Mouse (Mus musculus): ENCODE results near the gene Sptan1. TPM values are rescaled to one million over a fixed set of nuclear protein-coding genes. Genes with fewer than 3 reads are reported as not detected.

The Sptan1 gene
- total RNA-seq, 1 experiment from 2014 or later: 326 TPM

DNA sequence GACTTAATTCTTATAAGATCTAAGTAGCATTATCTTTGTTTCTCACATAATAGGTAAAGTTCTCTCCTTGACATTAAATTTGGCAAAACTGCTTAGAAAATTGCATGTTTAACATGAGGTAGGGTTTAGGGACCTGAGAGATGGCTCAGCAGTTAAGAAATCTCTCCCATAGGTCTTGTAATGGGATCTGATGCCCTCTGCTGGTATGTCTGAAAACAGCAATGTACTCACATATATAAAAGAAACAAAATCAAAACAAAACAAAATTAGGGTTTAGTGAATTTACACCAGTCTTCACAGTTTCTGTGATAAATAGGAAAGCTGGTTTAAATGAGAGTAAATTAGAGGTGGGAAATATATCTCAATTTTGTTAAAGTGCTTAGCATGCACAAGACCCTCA lies 11.9 kb downstream of the Sptan1 start:
- peak; percentile 73; the same call in 1 of the 2 replicates for ATAC-seq (replicated peaks; ENCODE audit: insufficient number of reproducible peaks, low FRiP score, low TSS enrichment, poor library complexity, severe bottlenecking)

DNA sequence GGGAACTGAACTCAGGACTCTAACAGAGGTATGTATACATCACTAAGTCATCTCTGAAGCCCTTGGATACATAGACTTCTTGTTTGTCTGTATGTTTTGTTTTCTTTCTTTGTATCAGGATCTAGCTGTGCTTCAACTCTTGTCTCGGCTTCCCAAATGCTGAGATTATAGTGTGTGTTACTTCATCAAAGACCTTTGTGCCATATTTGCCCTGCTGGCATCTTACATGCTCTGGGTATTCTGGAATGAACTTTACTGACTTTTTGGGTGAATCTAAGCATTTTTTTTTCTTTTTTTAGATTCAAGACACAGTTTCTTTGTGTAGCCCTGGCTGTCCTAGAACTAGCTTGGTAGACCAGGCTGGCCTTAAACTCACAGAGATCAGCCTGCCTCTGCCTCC lies 15.3 kb downstream of the Sptan1 start:
- ATAC-seq (replicated peaks; ENCODE audit: insufficient number of reproducible peaks, low FRiP score, low TSS enrichment, poor library complexity, severe bottlenecking): no peak

DNA sequence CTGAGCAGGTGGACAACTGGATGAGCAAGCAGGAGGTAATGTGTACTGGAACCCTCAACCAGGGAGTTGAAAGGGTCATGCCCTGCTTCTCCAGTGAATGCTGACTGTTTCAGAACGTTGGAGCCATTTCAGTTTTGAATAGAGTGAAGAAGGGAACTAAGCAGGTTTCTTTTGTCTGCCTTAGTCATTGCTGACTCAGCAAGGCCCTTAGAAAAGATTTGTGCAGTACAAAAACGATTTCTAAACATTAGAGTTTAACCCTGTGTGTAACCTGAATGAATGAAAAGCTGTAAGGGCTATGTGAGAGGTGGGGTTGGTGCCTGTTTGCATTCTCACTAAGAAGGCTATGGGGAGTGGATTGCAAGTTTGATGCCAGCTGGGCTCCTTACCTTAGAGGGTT lies 26.6 kb downstream of the Sptan1 start:
- no peak for ATAC-seq (replicated peaks; ENCODE audit: insufficient number of reproducible peaks, low FRiP score, low TSS enrichment, poor library complexity, severe bottlenecking)

DNA sequence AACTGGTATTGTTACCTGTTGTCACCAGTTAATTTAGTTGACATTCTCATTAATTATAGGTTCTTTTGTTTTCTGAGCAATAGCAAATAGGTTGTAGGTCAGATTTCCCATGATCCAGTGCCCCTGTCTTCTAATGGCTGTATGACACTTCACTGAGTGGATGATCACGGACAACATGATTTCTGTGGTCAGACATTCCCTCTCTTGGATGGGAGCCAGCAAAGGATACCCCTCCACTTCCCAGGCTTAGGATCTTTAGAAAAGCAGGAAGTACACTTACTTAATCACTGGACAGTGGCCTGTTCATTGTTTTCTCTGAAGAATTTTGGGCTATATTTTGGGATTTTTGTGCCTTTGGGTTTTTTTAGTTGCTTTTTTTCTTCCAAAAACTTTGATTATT lies 43.7 kb downstream of the Sptan1 start:
- ATAC-seq (replicated peaks; ENCODE audit: insufficient number of reproducible peaks, low FRiP score, low TSS enrichment, poor library complexity, severe bottlenecking): no peak

DNA sequence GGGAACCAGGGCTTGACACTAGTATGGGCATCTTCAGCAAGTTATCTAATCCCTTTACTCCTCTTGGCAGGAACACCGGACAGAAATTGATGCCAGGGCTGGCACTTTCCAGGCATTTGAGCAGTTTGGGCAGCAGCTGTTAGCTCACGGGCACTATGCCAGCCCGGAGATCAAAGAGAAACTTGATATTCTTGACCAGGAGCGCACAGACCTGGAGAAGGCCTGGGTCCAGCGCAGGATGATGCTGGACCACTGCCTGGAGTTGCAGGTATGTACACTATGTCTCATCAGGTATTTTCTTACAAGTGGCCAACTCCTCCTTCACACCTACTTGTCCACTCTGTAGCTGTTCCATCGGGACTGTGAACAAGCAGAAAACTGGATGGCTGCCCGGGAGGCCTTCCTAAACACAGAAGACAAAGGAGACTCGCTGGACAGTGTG lies 45.5 kb downstream of the Sptan1 start:
- ATAC-seq (replicated peaks; ENCODE audit: insufficient number of reproducible peaks, low FRiP score, low TSS enrichment, poor library complexity, severe bottlenecking): no peak

DNA sequence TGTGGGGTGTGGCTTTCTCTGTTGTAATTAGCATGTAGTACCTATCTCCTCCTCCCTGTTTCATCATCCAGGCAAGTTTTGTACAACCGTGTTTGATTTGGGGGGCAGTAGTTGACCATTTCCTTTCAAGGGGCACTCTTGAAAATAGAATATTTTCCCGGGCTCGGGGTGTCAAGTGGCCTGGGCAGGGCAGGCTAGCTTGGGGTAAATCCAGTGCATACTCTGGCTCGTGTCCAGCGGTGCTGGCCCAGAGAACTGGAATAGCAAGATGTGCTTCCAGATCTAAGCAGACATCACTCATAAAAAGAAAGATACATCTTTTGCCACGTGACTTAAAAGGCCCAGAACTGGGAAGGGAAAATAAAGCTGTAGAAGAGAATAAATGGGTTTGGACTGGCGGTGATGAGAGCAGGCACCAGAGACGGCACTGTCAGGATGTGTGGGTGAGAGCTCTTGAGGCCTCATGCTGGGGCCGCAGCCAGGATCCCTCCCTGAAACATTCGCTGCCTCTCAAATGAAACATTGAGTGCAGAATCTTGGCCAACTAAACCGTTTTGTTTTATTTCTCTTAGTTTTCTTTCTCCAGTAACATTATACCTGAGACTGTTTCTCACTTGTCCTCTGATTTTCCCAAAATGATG lies 49.1 kb downstream of the Sptan1 start:
- no peak for ATAC-seq (replicated peaks; ENCODE audit: insufficient number of reproducible peaks, low FRiP score, low TSS enrichment, poor library complexity, severe bottlenecking)

DNA sequence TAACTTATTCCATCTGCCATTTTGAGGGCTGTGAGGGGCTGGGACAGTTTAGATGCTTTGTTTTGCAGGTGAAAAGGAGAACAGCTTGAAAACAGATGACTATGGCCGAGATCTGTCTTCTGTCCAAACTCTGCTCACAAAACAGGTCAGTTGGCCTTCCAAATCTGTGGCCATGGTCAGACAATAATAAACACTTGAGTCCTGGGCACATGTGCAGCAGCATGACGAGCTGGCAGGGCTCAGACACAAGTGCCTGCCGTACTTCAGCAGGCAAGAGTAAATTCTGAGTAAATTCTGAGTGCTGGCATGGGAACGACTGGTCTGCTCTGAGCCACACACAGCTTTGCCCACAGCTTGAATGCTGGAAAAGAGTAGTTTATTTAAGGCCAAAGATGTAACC lies 60.1 kb downstream of the Sptan1 start:
- ATAC-seq (replicated peaks; ENCODE audit: insufficient number of reproducible peaks, low FRiP score, low TSS enrichment, poor library complexity, severe bottlenecking): no peak

DNA sequence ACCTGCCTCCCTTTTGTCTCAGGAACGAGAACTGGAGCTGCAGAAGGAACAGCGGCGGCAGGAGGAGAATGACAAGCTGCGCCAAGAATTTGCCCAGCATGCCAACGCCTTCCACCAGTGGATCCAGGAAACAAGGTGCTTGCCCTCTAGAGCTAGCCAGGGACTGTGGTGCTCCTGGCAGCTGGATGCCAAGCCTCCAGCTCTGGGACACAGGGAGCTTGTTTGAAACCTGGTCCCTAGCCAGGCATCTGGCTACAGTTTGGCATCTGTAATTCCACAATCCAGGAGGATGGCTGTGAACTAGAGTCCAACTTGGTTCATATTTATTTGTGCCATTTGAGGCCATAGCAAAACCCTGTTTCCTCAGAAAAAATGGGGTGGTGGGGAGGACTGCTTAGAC lies 61.6 kb downstream of the Sptan1 start:
- no peak for ATAC-seq (replicated peaks; ENCODE audit: insufficient number of reproducible peaks, low FRiP score, low TSS enrichment, poor library complexity, severe bottlenecking)

DNA sequence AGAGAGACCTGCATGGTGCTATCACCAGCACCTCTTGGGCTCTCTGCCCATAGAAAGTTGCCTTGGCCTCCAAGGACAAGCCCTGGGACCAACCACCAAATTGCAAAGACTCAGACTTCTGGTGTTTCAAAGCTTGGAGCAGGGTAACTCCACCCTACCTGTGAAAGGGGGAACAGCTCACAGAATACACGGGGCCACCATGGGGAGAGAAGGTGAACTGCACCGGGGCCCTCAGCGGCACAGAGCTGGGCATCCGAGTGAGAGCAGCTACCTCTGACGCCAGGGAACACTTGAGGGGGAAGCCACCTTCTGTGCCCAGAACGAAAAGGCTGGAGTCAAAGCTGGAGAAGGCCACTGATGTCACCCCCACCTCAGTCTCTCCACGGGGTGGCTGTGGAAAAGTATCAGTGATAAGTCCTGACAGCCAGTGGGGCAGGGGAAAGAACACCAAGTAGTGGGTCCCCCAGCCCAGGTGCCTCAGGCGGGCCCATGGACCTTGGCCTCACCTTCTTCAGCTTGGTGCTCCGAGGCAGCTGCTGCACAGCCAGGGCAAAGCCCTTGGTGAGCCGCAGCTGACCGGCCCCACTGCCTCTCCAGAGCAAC lies 67.0 kb downstream of the Sptan1 start:
- ATAC-seq (replicated peaks; ENCODE audit: insufficient number of reproducible peaks, low FRiP score, low TSS enrichment, poor library complexity, severe bottlenecking): no peak

DNA sequence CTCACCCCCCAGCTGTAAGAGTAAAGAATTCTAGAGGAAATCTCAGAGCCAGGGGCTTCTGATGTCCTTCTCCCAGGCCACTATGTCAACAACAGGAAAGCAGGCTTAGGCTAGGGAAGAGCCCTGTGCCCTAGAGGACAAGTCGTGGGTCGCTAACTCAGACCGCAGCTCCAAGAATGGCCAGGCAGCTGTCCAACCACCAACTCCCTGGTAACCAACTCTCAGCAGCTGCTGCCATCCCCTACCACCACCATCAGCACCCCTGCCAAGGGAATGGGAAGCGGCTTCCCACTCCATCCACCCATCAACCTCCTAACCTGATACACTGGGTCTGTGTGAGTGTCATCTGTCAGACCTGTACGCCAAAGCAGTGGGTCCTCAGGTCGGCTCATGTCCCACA lies 67.6 kb downstream of the Sptan1 start:
- ATAC-seq (replicated peaks; ENCODE audit: insufficient number of reproducible peaks, low FRiP score, low TSS enrichment, poor library complexity, severe bottlenecking): no peak

DNA sequence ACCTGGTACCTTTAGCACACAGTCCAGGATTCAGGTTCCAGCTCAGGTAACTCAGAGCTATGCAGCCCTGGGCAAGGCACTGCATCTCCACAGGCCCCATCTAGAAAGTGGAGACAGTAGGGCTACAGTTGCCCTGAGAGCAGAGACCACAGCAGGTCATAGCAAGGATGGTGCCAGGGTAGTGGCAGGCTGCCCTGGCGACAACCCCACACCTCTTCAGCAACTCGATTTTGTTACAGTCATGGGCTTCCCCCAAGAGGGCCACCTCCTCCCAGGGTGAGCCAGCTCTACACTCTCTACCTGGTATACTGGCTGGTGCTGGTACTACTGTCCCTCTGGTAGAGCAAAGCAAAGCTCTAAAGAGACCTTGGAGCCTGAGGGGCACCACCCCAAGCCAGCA lies 72.4 kb downstream of the Sptan1 start:
- ATAC-seq (replicated peaks; ENCODE audit: insufficient number of reproducible peaks, low FRiP score, low TSS enrichment, poor library complexity, severe bottlenecking): no peak

DNA sequence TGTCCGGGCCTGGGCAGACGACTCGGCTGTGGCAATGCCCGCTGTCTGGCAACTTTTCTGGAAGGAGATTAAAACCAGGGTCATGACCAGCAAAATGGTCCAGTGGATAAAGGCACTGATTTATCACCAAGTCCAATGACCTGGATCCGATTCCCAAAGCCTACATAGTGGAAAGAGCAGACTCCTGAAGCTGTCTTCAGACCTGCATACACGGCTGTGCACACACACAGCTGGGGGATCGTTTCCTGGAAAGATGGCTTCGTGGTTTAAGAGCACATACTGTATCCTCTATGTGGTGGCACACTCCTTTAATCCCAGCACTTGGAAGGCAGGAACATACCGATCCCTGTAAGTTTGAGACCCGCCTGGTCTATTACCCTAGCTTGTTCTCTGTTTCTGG lies 73.0 kb downstream of the Sptan1 start:
- no peak for ATAC-seq (replicated peaks; ENCODE audit: insufficient number of reproducible peaks, low FRiP score, low TSS enrichment, poor library complexity, severe bottlenecking)

DNA sequence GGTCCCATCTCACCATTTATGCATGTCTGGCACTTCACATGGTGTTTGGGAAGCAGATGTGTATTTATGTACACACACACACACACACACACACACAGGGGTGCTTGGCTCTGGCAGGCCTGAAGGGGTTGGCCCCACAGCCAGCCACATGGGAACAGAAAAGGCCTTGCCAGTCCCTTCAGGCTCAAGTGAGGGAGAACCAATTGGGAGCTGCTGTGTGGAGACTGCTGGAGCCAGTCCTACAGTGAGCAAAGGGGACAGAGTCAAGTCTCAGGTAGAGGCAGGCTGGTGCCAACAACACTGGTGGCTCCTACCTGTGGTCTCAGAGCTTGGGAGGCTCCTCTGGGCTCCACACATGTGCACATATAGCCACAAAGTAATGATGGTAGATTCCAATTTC lies 74.3 kb downstream of the Sptan1 start:
- ATAC-seq (replicated peaks; ENCODE audit: insufficient number of reproducible peaks, low FRiP score, low TSS enrichment, poor library complexity, severe bottlenecking): no peak

DNA sequence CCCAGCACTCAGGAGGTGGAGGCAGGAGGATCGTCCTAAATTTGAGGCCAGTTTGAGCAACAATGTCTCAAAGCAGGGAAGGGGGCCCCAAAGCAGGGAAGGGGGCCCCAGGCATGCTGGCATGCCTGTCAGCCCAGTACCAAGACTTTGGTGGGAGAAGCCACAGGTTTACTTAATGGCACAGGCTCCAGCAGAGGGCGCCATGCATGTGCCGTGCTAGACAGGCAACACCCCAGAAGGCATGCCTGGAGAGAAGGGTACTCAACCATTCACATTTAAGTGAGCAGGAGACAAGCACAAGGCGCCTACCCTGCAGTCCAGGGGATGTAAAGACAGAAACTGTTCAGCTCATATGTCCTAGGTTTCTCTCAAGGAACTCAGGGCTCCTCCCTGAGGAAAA lies 77.1 kb downstream of the Sptan1 start:
- ATAC-seq (replicated peaks; ENCODE audit: insufficient number of reproducible peaks, low FRiP score, low TSS enrichment, poor library complexity, severe bottlenecking): peak; percentile 70

DNA sequence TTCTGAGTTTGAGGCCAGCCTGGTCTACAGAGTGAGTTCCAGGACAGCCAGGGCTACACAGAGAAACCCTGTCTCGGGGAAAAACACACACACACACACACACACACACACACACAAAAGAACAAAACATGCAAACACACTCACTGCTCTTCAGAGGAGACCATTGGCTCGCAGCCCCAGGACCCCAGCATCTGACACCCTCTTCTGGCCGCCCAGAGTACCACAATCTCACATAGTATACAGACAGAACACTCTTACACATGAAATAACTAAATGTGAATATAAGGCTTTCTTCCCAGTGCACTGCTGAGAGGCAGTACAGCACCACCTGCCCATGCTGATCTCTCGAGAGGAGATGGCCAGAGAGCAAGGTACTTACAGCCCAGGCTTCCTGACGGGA lies 79.2 kb downstream of the Sptan1 start:
- no peak for ATAC-seq (replicated peaks; ENCODE audit: insufficient number of reproducible peaks, low FRiP score, low TSS enrichment, poor library complexity, severe bottlenecking)

DNA sequence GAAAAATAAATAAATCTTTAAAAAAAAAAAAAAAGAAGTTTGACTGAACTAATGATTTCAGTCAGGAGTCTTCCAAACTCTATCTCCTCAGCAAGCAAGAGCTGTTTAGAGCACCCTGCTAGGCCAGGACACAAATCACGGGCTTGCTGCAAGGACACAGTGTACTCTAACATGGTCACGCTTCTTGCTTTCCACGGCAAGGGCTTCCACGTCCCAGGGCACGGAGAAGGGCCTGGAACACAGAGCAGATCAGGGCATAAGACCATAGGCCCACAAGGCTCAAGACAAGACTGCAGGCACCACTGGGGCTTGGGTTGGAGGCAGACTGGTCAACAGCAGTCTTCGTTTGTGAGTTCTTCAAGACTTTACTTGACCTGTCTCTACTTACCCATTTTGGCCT lies 81.8 kb downstream of the Sptan1 start:
- ATAC-seq (replicated peaks; ENCODE audit: insufficient number of reproducible peaks, low FRiP score, low TSS enrichment, poor library complexity, severe bottlenecking): no peak

DNA sequence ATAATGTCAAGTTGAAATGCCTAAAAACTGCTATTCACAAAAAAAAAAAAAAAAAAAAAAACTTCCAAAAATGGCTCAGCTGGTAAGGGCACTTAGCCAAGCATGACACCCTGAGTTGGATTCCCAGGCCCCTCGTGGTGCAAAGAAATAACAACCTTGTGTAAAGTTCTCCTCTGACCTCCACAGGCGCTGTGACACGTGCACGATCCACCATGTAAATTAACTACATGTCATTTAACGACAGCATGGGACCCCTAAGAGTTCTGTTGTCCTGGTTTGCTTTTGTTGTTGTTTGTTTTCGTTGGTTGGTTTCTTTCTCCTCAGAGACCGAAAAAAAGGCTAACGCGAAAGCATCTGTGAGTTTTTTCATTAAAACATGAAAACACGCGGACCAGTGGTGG lies 82.7 kb downstream of the Sptan1 start:
- no peak for ATAC-seq (replicated peaks; ENCODE audit: insufficient number of reproducible peaks, low FRiP score, low TSS enrichment, poor library complexity, severe bottlenecking)

DNA sequence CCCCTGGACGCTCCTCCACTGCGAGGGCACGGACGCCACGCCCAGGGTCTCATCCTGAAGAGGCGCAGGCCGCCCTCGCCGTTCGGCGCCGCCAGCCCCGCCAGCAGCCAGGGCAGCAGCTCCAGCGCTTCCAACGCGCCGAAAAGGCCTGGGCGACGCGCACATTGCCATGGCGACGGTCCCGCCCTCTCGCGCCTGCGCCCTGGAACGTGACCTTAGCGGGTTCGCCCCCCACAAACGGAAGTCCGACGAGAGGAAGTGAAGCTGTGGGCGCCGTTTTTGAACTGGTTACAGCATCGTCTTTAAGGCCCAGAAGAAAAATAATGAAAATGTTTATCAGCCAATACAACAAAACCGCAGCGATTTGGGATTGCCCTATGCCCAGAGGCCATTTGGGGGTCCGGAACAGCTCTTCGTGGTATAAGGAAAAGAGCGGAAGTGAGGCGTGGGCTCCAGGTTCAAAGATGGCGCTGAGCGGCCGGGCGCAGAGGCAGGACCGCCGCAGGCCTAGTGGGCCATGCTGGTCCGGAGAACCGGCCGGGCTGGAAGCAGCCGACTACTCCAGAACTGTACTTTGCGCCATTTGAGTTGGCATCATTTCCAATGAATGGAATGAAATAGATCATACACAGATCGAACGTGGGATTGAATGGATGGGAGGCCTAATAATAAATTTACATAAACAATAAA lies 83.5 kb downstream of the Sptan1 start, which contains the start of gene Wdr34:
Gene Wdr34, minus strand, starts transcription at position 183 of the 690 bp plus-strand sequence.
- peak; percentile 92 for ATAC-seq (replicated peaks; ENCODE audit: insufficient number of reproducible peaks, low FRiP score, low TSS enrichment, poor library complexity, severe bottlenecking)

DNA sequence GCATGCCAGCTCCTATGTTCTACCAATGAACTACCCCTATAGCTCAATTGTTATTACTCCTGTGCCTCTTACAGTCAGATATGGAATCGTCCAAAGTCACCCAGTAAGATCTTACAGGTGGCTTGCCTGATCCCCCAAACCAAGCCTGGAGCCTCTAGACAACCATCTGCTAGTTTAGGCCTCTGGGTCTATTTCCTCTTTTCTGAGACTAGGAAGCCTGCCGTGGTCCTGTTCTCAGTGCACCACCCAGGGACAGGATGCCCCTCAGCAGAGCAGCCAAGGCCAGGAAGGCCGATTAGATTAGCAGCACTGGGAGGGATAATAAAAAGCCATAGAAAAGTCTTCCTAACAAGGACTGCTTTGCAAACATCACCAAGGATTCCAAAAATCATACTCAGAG lies 84.5 kb downstream of the Sptan1 start:
- ATAC-seq (replicated peaks; ENCODE audit: insufficient number of reproducible peaks, low FRiP score, low TSS enrichment, poor library complexity, severe bottlenecking): no peak
